Mouse (Mus musculus) urinary bladder, adult 18-20 months (tissue): ENCODE measurements around the gene Sdk1.

Source experiments
- DNase-seq, 2 experiments: peaks; one replicate each; pipeline ENCODE4 v3.0.0; 2022; ENCODE audit warnings: low spot score in 2 of 2, mixed read lengths in 2 of 2

Sdk1 gene

GRCm38 (mm10) chr5:141240841-141241543 lies at the start of gene Sdk1:
Gene Sdk1 (plus strand): TSS chr5:141241490.
- DNase-seq = peak; percentile 89

GRCm38 (mm10) chr5:141197278-141197677 lies 44.0 kb upstream of the Sdk1 start:
- no peak for DNase-seq

GRCm38 (mm10) chr5:141202276-141203065 lies 38.8 kb upstream of the Sdk1 start:
- no peak for DNase-seq

GRCm38 (mm10) chr5:141207061-141207460 lies 34.2 kb upstream of the Sdk1 start:
- DNase-seq = no peak

- no peak for DNase-seq
Measured at GRCm38 (mm10) chr5:141225243-141225642, 16.0 kb upstream of the Sdk1 start.

GRCm38 (mm10) chr5:141234326-141234725 lies 7.0 kb upstream of the Sdk1 start:
- DNase-seq = no peak

- DNase-seq = no peak
Measured at GRCm38 (mm10) chr5:141239401-141239800, 1.9 kb upstream of the Sdk1 start.

GRCm38 (mm10) chr5:141240441-141240840 lies 849 bp upstream of the Sdk1 start:
- peak in 1 of 2 experiments; percentile 33 for DNase-seq

GRCm38 (mm10) chr5:141241645-141242284 lies 475 bp downstream of the Sdk1 start:
- DNase-seq = no peak

- DNase-seq = peak in 1 of 2 experiments; percentile 39
Measured at GRCm38 (mm10) chr5:141243253-141243965, 2.1 kb downstream of the Sdk1 start.

GRCm38 (mm10) chr5:141264253-141264652 lies 23.0 kb downstream of the Sdk1 start:
- DNase-seq = no peak

GRCm38 (mm10) chr5:141277112-141277511 lies 35.8 kb downstream of the Sdk1 start:
- DNase-seq = no peak

- DNase-seq = no peak
Measured at GRCm38 (mm10) chr5:141281751-141282150, 40.5 kb downstream of the Sdk1 start.

- no peak for DNase-seq
Measured at GRCm38 (mm10) chr5:141289611-141290010, 48.3 kb downstream of the Sdk1 start.

- no peak for DNase-seq
Measured at GRCm38 (mm10) chr5:141295240-141295639, 54.0 kb downstream of the Sdk1 start.

GRCm38 (mm10) chr5:141302287-141302694 lies 61.0 kb downstream of the Sdk1 start:
- DNase-seq = peak in 1 of 2 experiments; percentile 43

GRCm38 (mm10) chr5:141303746-141304145 lies 62.5 kb downstream of the Sdk1 start:
- DNase-seq = no peak

GRCm38 (mm10) chr5:141304706-141305105 lies 63.4 kb downstream of the Sdk1 start:
- DNase-seq = no peak

- no peak for DNase-seq
Measured at GRCm38 (mm10) chr5:141310641-141311040, 69.4 kb downstream of the Sdk1 start.

GRCm38 (mm10) chr5:141311801-141312200 lies 70.5 kb downstream of the Sdk1 start:
- no peak for DNase-seq

GRCm38 (mm10) chr5:141312305-141312704 lies 71.0 kb downstream of the Sdk1 start:
- DNase-seq = no peak

- DNase-seq = no peak
Measured at GRCm38 (mm10) chr5:141317095-141317494, 75.8 kb downstream of the Sdk1 start.
